Mouse (Mus musculus) stomach, postnatal 0 days (tissue): Measurements from ENCODE around the gene Smbd1.

Experiments
- CTCF ChIP-seq: IDR thresholded peaks from 2 replicates; pipeline ENCODE4 v1.5.1; 2016; ENCODE audit warnings: antibody characterized with exemption, low read depth, mild to moderate bottlenecking, moderate library complexity
- EP300 ChIP-seq: optimal IDR thresholded peaks from 2 replicates; pipeline ENCODE3; 2016; ENCODE audit warnings: antibody characterized with exemption

DNA sequence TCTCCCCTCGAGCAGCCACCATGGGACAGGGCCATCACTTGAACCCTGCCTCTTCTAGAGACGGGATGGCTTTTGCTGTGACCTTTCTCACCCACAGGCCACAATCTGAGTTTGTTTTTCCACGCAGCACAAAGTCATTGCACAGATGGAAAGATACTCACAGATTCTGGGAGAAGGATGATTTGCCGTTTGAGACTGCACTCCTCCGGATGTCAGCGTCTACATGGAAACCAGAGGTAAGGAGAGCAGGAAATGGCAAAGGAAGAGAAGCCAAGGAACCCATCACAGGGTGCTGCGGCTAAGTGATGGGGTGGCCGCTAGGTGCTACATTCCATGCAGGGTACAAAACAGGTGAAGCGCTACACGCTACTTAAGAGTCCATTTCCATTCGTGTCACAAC is 18.8 kb upstream of the Smbd1 start:
- TF ChIP-seq CTCF: no peak
- TF ChIP-seq EP300: no peak
